Mouse (Mus musculus) heart, embryonic 14.5 days (tissue): ENCODE results near the gene Clec10a. TPM values are rescaled to one million over a fixed set of nuclear protein-coding genes. Genes with fewer than 3 reads are reported as not detected.

Experiments
- ATAC-seq: fragments of 200-750 bp; cut with Nextera tagmentation; 2 replicates; pipeline ENCODE4 v1.8.0; 2017; ENCODE audit warnings: low read depth, moderate TSS enrichment; ENCODE audit not compliant: insufficient number of reproducible peaks, insufficient read depth, low FRiP score
- H3K27ac ChIP-seq, 2 experiments: fragments of 200-500 bp in 1 of 2; fragments of 300-500 bp in 1 of 2; sonication (generic) in 1 of 2; replicated peaks in 1 of 2; 2 replicates each; pipeline ENCODE4 v1.5.1; 2012 to 2014; ENCODE audit warnings: low read depth in 2 of 2, low read length in 2 of 2, control low read depth in 1 of 2, mild to moderate bottlenecking in 1 of 2, mixed read lengths in 1 of 2; ENCODE audit not compliant: control insufficient read depth in 1 of 2, insufficient read depth in 1 of 2
- H3K27me3 ChIP-seq: fragments of 300-500 bp; sonication (generic); 2 replicates; pipeline ENCODE4 v1.6.1; 2014; ENCODE audit warnings: mild to moderate bottlenecking, low read length, control low read depth; ENCODE audit not compliant: control insufficient read depth, insufficient read depth
- H3K36me3 ChIP-seq: fragments of 300-500 bp; sonication (generic); 2 replicates; pipeline ENCODE4 v1.6.1; 2014; ENCODE audit warnings: mild to moderate bottlenecking, control low read depth, low read length, mixed read lengths; ENCODE audit not compliant: control insufficient read depth, insufficient read depth
- H3K4me1 ChIP-seq, 2 experiments: fragments of 200-500 bp in 1 of 2; fragments of 300-500 bp in 1 of 2; sonication (generic) in 1 of 2; 2 replicates each; pipeline ENCODE4 v1.6.1; 2012 to 2014; ENCODE audit warnings: low read length in 2 of 2, control low read depth in 1 of 2, mixed read lengths in 1 of 2; ENCODE audit not compliant: control insufficient read depth in 2 of 2, insufficient read depth in 2 of 2
- H3K4me2 ChIP-seq: fragments of 300-500 bp; sonication (generic); 2 replicates; pipeline ENCODE4 v1.6.1; 2014; ENCODE audit warnings: mild to moderate bottlenecking, low read length
- H3K4me3 ChIP-seq, 2 experiments: fragments of 200-500 bp in 1 of 2; fragments of 300-500 bp in 1 of 2; sonication (generic) in 1 of 2; 2 replicates each; pipeline ENCODE4 v1.5.1; 2012 to 2014; ENCODE audit warnings: low read length in 2 of 2, mild to moderate bottlenecking in 2 of 2, control low read depth in 1 of 2, low read depth in 1 of 2, moderate library complexity in 1 of 2; ENCODE audit not compliant: control insufficient read depth in 1 of 2, insufficient read depth in 1 of 2
- H3K9ac ChIP-seq: fragments of 300-500 bp; sonication (generic); 2 replicates; pipeline ENCODE4 v1.6.1; 2014; ENCODE audit warnings: mild to moderate bottlenecking, low read length
- H3K9me3 ChIP-seq: fragments of 300-500 bp; sonication (generic); 2 replicates; pipeline ENCODE4 v1.6.1; 2016; ENCODE audit warnings: low read length, control low read depth; ENCODE audit not compliant: control insufficient read depth
- WGBS: fragments of 180-500 bp; shearing (Covaris S2); extraction: QIAGEN DNeasy Blood & Tissue Kit; methylation state at CpG from one replicate; pipeline ENCODE4 v1.1.7; 2014; 5-methylcytosine and 5-hydroxymethylcytosine counted together
- polyA plus RNA-seq: library from polyadenylated mRNA; unstranded; fragments of >200 nt; fragmentation: Nextera tagmentation; extraction: Ambion mirVana; gene quantifications from 2 replicates; pipeline ENCODE4 v1.2.1, GENCODE M21; 2014

Clec10a gene
- polyA plus RNA-seq, 1 experiment from 2014 or later = 0.36 TPM

- Histone ChIP-seq H3K4me1 (peaks cover 0 to 13% of the 10 kb centered on the region in 2 experiments; a peak in 3 of 4 replicates), H3K27ac (no peak within 1 kb of the TSS), H3K4me3 (peak within 1 kb of the TSS in 1 of 2 experiments; percentile 33; a peak in 1 of 4 replicates), H3K27me3 (peaks cover 61% of the 10 kb centered on the region), H3K36me3 (no peaks in the 10 kb centered on the region), H3K9ac (no peak within 1 kb of the TSS), H3K4me2 (0 out of 2 replicates have a peak within 1 kb of the TSS, but pooled peaks have one; percentile 63), H3K9me3 (no peaks in the 10 kb centered on the region)
- WGBS = 53% methylated on average over 6 of the region's 6 CpGs
- ATAC-seq = no peak
These were observed 56.4 kb downstream of the Clec10a start, which contains the start of gene Slc16a11 for GRCm38 (mm10) chr11:70212423-70212822. TSS of gene Slc16a11 (plus strand) at chr11:70212752.

GRCm38 (mm10) chr11:70212896-70213295 is 56.9 kb downstream of the Clec10a start:
- no peak for ATAC-seq
- peaks cover 65% of the 10 kb centered on the region for H3K27me3 ChIP-seq
- WGBS = 10% methylated on average over 9 of the region's 9 CpGs

GRCm38 (mm10) chr11:70213736-70214135 is 57.7 kb downstream of the Clec10a start:
- no peak for ATAC-seq
- 8% methylated on average over 26 of the region's 26 CpGs for WGBS

More at GRCm38 (mm10) chr11:70212896-70213295, 56.9 kb downstream of the Clec10a start:
- Histone ChIP-seq H3K36me3 (no peaks in the 10 kb centered on the region), H3K4me2 (no peak overlapping the region), H3K27ac (no peak overlapping the region), H3K4me3 (no peak overlapping the region), H3K9ac (no peak overlapping the region), H3K4me1 (peaks cover 0 to 13% of the 10 kb centered on the region in 2 experiments; a peak in 3 of 4 replicates), H3K9me3 (no peaks in the 10 kb centered on the region)

GRCm38 (mm10) chr11:70214191-70214855 is 58.3 kb downstream of the Clec10a start:
- peaks cover 0 to 13% of the 10 kb centered on the region in 2 experiments; a peak in 3 of 4 replicates for H3K4me1 ChIP-seq
- ATAC-seq = no peak
- no peaks in the 10 kb centered on the region for H3K9me3 ChIP-seq
- no peak overlapping the region for H3K27ac ChIP-seq
- H3K4me3 ChIP-seq = peak overlapping the region; percentile 29 to 33
- peaks cover 65% of the 10 kb centered on the region for H3K27me3 ChIP-seq
- no peaks in the 10 kb centered on the region for H3K36me3 ChIP-seq
- H3K4me2 ChIP-seq = peak overlapping the region; percentile 63
- peak overlapping the region; percentile 25; the same call in 1 of the 2 replicates for H3K9ac ChIP-seq
- WGBS = 1% methylated on average over 46 of the region's 46 CpGs

More at GRCm38 (mm10) chr11:70213736-70214135, 57.7 kb downstream of the Clec10a start:
- H3K4me1 ChIP-seq = peaks cover 0 to 13% of the 10 kb centered on the region in 2 experiments; a peak in 3 of 4 replicates
- H3K27ac ChIP-seq = no peak overlapping the region
- H3K36me3 ChIP-seq = no peaks in the 10 kb centered on the region
- peak overlapping the region; percentile 25; the same call in 1 of the 2 replicates for H3K9ac ChIP-seq
- H3K4me3 ChIP-seq = peak overlapping the region in 1 of 2 experiments; percentile 33; a peak in 3 of 4 replicates
- peak overlapping the region; percentile 63 for H3K4me2 ChIP-seq
- H3K27me3 ChIP-seq = peaks cover 65% of the 10 kb centered on the region
- H3K9me3 ChIP-seq = no peaks in the 10 kb centered on the region

GRCm38 (mm10) chr11:70214856-70215209 is 58.8 kb downstream of the Clec10a start:
- Histone ChIP-seq H3K4me2 (peak overlapping the region; percentile 63), H3K27ac (no peak overlapping the region), H3K9ac (no peak overlapping the region), H3K27me3 (peaks cover 65% of the 10 kb centered on the region), H3K36me3 (no peaks in the 10 kb centered on the region), H3K4me1 (peaks cover 0 to 14% of the 10 kb centered on the region in 2 experiments; a peak in 3 of 4 replicates), H3K9me3 (no peaks in the 10 kb centered on the region), H3K4me3 (peak overlapping the region; percentile 29 to 33; a peak in 3 of 4 replicates)
- WGBS = 6% methylated on average over 18 of the region's 18 CpGs
- no peak for ATAC-seq

- peaks cover 65% of the 10 kb centered on the region for H3K27me3 ChIP-seq
- no peak overlapping the region for H3K27ac ChIP-seq
- 15% methylated on average over 22 of the region's 22 CpGs for WGBS
- ATAC-seq = no peak
- no peaks in the 10 kb centered on the region for H3K9me3 ChIP-seq
- H3K4me3 ChIP-seq = no peak overlapping the region
- peaks cover 3 to 19% of the 10 kb centered on the region in 2 experiments; a peak in 3 of 4 replicates for H3K4me1 ChIP-seq
- H3K4me2 ChIP-seq = no peak overlapping the region
- H3K36me3 ChIP-seq = no peaks in the 10 kb centered on the region
- H3K9ac ChIP-seq = no peak overlapping the region
These were observed 59.3 kb downstream of the Clec10a start for GRCm38 (mm10) chr11:70215301-70215700.

- H3K27me3 ChIP-seq = peaks cover 59% of the 10 kb centered on the region
- ATAC-seq = no peak
- no peaks in the 10 kb centered on the region for H3K36me3 ChIP-seq
These were observed 60.1 kb downstream of the Clec10a start for GRCm38 (mm10) chr11:70216103-70216502.

More at GRCm38 (mm10) chr11:70216103-70216502, 60.1 kb downstream of the Clec10a start:
- H3K4me1 ChIP-seq = peaks cover 4 to 19% of the 10 kb centered on the region in 2 experiments; a peak in 3 of 4 replicates
- no peak overlapping the region for H3K4me2 ChIP-seq
- no peaks in the 10 kb centered on the region for H3K9me3 ChIP-seq
- 63% methylated on average over 3 of the region's 3 CpGs for WGBS
- no peak overlapping the region for H3K9ac ChIP-seq
- H3K27ac ChIP-seq = no peak overlapping the region
- H3K4me3 ChIP-seq = no peak overlapping the region
